Mouse (Mus musculus): ENCODE results near the gene Nexn. TPM values are rescaled to one million over a fixed set of nuclear protein-coding genes. Genes with fewer than 3 reads are reported as not detected.
"Not testable (repeated sequence)": the region's sequence is repeated elsewhere in the genome, so short reads cannot be mapped to it uniquely, and the experiment has no call there.

Nexn gene
- 100 to 1,000 TPM; 362 to 386 TPM for total RNA-seq (2021)
- long read RNA-seq, experiment 1, partial matches to known transcripts = 40 of 389 reads
- long read RNA-seq, experiment 1, other reads (novel, unspliced or antisense) = 345 of 389 reads
- long read RNA-seq, experiment 2, partial matches to known transcripts = 99 of 394 reads
- long read RNA-seq, experiment 2, other reads (novel, unspliced or antisense) = 292 of 394 reads

DNA sequence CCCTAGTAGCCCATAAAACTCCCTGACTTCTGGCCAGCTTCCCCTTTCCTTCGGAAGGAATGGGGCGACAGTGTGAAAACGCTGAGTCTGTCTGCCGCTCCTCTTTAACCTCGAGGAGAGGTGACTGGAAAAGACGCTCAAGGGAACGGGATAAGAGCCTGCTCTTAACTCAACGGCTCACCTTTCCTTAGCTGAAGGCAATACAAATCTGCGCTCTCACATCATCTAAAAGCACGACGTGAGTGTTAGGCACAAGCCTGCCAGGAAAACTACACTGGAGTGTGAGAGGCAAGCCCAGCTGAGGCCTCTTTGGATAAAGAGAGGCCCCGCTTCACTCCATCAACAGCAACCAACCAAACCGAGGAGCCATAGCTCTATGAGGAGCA is at the start of gene Nexn:
Gene Nexn, minus strand, starts transcription at position 315 of the 386 bp plus-strand sequence.
- DNase-seq = peak; percentile 30

DNA sequence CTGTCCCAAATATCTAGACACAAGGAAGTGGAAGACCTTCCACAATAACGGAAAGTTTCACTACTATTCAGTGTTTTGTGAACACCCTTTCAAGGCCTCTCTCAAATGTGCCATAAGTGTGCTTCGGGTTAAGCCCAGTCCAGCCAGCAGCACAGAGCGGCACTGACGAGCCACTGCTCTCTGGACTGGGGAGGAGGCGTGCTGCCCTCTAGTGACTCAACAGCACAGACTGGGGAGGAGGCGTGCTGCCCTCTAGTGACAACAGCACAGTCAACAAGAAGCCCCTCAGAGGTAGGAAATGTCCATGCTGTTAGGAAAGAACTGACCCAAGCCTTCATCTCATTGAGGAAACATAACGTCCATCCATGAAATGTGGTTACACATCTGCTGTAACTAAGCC is 49.5 kb upstream of the Nexn start:
- DNase-seq = peak; percentile 86

DNA sequence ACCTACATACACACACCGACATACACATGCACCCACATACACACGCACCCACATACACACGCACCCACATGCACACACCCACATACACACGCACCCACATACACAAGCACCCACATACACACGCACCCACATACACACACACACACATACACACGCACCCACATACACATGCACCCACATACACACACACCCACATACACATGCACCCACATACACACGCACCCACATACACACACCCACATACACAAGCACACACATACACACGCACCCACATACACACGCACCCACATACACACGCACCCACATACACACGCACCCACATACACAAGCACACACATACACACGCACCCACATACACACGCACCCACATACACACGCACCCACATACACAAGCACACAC is 48.5 kb upstream of the Nexn start:
- not testable (repeated sequence) for DNase-seq

DNA sequence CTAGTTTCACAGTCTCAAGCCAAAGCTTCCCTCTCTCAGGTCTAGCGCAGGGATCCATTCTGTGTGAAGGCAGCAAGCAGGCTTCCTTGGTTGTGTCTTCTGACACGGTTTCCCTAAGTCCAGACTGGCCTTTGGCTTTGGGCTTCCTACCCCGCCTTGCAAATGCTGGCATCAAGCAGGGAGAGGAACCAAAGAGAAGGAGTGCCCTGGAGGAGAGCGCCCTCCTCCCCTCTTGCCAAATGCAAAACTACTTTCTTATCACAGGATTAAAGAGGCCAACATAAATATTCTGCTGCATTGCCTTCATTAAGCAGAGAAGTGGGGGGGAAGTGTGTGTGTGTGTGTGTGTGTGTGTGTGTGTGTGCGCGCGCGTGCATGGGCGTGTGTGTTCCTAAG is 43.1 kb upstream of the Nexn start:
- no peak for DNase-seq

DNA sequence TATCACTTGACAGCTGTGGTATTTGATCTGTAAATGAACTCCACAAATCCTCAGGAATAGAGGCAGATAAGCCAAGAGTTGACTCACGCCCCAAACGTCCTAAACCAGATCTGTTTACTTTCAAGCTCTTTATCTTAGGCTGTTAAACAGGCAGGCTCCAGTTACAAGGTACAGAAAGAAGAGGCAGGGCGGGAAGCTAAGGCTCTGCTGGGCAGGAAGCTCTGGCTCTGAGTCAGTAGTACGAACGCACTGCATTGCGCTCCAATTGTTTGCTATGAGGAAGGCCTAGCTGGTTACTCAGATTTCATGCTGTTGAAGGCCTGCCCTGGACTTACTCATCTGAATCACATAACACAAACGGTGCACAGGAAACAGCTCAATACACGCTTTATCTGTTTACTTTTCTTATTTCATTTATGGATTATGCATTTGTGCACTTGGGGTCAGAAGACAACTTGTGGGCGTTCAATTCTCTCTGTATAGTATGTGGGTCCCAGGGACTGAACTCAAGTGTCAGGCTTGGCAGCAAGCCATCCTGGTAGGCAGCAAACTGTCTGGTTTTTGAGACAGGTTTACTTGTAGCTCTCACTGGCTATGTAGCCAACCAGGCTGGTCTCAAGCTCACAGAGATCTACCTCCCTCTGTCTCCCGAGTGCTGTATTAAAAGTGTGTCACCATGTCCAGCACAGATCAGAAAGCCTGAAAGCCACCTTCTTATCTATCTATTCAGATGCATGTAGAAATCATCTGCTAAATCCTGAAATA is 42.5 kb upstream of the Nexn start:
- DNase-seq = peak; percentile 41

DNA sequence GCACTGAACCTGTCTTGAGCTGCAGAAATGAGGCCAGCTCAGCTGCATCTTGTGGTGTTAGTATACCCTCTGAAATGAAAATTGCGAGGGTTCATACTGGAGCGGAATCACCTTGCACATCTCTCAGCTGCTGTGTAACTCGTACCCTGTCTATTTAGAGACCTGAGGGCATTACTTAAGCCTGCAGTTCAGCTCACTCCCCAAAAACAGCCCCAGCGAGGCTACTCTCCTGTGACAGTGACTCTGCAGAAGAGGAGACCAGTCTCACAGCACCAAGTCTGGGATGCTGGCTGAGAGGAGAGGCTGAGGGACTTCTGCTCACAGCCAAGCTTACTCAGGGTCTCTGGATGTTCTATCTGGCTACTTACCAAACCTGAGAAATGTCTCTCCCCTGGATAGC is 39.8 kb upstream of the Nexn start:
- no peak for DNase-seq

DNA sequence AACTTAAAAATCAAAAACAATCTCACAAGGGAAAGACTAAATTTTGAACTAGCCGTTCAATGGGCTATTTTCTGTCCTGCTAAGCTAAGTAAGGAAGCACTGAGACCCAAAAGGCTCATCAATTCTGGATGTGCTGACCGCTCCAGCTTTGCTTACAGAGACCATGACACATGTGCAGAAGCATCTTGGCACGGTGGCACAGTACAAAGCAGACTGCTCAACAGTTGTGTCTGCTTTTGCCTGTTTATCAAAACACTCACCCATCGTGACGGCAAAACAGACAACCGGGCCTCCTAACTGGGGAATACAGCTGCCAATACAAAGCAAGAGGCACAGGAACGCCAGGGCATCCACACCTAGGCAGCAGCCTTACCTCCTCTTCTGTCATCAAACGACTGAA is 38.9 kb upstream of the Nexn start:
- DNase-seq = no peak

DNA sequence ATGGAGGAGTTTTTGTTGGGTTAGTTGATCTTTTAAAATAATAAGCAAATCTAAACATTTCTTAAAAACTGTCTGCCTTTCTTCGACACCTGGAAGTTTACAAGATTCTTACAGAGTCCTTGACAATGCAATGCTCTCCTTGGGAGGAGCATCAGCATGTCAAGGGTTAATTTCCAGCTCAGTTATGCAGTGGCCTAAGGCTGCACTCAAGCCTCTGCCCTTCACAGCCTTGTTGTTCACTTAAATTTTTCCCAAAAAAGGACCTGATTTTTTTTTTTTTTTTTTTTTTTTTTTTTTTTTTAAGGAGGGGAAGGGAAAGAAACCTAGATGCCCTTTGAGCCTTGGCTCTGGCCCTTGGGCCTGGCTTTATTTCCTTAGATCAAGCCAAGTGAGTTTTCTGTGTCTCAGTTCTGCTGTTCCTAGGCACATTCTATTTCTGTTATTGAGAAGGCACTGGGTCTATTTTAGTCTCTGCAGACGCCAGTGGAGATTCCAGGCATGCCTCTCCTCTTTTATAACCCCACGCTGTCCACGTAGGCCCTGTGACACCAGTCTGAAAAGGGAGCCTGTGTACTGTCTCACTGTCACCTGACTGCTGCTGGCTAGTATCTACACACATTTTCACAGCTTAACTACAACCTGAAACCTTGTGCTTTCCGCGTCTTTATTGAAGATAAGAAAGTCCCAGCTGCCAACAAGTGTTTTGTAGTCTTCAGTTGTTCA is 38.1 kb upstream of the Nexn start:
- DNase-seq = no peak

DNA sequence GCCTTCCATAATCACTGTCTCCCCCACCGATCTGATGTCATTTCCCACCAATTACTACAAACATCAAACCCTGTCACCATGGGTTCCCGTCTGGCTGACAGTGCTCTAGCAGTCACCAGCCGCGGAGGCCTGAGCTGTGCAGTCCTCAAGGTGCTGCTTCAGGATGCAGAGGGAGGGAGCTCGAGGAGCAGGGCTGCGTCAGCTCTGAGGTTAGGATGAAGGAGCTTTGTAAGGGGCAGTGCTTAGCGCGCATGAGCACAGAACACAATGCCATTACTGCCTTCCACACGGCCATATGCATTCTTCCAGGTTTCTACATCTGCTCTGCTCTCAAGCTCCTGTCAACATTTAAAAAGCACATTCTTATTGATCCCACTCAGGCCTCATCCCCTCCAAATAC is 36.8 kb upstream of the Nexn start:
- DNase-seq = no peak

DNA sequence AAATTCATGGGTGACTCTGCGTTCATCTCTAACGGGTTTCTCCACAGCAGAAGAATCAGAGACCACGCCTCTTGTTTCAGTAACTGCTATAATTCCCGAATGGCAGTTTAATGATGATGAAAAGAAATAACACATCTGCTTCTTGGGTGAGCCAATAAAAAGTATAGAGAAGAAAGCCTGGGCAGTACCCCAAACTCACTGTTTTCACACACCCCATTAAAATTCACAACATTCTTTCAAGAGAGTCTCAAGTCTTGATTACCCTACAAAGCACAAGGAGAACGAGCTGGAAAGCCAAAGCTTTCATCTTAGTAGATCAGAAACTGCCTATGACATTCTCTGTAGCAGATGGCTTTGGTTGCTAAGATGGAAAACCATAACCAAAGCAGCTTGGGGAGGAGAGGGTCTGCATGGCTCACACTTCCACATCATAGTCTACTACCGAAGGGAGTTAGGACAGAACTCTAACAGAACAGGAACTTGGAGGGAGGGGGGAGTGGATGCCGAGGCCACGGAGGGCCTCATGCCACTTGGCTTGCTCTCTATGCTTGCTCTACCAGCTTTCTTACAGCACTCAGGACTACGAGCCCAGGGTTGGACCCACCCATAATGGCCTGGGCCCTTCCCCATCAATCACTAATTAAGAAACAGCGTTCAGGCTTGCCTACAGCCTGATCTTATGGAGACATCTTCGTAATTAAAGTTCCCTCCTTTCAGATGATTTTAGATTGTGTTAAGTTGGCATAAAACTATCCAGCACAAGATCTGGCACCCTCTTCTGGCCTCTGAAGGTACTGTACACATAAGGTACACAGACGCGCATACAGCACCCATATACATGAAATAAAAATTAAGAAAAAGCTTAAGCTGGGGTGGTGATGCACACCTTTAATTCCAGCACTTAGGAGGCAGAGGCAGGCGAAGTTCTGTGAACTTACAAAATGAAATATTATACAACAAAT is 34.5 kb upstream of the Nexn start:
- DNase-seq = no peak

DNA sequence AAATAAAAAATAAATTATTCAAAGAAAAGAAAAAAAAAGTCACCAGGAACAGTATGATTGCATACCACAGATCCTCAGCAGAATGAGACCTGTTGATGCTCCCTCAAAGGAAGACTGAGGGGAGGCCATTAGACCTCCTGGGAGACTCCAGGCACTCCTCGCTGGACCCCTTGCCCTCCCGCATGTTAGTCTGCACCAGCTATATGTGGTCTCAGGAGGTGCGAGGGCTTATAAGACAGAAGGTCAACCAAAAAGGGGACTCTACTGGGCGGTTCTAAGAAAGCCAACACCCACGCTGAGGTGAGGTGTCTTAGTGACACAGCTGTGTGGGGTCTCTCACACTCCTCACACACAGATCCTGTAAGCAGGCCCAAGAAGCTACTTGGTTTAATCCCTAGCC is 29.7 kb upstream of the Nexn start:
- no peak for DNase-seq

DNA sequence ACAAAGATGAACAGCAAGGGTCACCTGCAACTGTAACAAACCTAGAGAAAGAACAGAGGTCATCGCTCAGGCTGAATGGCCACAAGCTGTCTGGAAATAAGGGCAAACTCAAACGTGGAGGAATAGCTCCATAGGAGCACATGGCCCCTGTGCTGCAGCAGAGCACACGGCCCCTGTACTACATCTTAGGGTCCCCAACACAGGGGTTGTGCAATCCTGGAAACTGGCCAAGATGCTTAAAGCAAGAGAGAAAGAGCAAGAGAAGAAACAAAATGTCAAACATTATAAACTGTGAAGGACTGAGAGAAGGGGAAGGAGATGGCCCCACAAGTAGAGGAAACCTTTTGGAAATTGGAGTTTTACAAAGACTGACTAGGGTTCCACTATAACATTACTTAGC is 28.2 kb upstream of the Nexn start:
- DNase-seq = no peak

DNA sequence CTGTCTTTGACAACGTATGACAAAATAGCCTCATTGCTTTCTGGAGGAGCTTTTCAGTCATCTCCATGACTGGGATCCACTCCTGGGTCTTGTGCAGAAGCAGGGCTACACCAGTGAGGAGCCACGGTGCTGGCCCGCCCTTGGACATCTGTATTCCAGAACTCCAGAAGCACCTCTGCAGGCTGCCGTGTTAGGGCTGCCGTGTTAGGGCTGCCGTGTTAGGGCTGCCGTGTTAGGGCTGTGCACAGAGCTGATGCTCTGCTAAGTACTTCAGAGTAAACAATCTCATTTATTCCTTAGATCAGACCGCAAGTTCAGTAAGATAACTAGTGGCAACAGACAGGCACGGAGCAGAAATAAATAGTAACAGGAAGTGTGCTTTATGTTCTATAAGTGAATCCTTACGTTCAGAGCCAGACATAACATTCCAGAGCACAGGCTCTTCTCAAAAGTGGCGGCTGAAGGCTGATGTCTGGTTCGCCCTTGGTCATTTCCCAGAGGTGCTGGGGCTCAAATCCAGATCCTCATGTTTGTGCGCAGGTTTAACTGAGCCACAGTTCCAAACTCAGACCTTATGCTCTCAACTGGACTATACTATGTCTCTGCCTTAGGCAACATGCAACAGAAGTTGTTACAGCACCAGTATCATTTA is 27.5 kb upstream of the Nexn start:
- DNase-seq = no peak

DNA sequence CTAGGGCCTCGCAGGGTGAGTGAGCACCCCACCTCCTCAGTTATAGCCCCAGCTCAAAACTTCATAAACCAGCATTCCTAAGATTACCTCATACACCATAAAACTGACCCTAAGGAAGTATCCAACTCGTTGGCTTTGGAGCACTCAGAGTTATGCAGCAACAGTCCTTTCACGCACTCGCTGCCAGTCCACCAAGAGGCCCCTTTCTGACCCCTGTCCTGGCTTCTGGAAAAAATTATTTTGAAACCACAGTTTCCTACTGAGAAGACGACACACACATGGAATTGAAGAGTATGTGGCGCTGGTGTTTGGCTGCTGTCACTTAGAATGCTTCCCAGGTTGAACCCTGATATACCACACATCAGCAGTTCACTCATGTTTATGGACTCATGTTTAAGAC is 25.7 kb upstream of the Nexn start:
- no peak for DNase-seq

DNA sequence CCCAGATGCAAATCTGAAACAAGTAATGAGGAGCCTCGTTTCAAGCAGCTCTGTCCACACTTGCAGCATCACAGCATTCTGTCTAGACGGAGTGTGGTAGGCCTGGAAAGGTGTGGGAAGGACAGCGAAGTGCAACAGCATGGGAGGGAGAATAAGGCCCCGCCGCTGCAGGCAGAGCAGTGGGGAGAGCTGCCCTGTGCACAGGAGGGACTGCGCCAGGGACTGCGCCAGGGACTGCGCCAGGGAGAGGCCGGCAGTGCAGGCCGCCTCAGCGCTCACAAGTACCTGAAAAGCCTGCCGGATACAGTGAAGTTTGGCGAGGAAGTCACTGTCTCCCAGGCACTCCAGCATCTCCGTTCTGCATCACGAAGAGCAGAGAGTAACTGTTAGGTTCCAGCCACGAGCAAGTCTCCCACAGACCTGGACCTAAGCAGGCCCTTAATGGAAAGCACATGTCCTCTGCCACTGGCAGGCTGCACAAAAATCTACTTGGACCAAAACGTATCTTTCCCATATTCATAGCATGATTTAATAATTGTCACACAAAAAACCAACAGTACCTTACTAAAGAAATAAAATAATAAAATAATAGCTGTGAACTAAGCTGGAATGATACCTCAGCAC is 24.1 kb upstream of the Nexn start:
- no peak for DNase-seq

DNA sequence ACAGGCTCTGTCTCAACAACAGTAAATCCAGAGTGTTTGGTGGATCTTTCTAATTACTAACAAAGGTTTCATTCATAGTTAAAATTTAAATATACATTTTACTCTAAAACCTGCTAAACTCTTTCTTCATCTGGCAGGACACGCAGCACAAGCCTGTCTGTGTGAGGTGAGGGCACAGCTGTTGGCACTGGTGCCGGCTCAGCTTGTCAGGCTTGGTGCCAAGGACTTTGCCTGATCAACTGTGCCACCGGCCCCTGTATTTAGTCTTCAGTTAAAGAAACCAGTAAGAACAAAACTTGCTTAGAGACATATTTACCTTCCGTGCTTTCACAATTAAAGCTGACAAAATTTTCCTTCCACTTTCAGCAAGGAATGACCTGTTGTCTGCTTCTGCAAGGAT is 22.6 kb upstream of the Nexn start:
- peak; percentile 62 for DNase-seq

DNA sequence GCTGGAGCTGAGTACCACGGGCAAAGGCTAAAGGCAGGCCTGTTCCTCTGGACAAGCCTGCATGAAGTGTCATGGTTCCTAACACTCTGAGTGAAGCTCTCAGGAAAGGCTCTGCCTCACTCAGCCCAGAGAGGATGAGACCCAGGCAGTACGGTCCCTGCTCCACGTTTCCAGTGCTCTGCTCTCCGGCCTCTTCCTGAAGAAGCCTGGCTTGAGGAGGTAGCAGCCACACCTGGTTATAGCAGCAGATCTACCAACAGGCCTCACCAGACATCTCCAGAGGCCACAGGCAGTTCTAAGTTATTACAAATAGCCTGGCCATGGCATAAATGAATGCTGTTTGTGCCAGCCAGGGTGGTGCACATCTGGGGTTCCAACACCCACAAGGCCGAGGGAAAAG is 22.1 kb upstream of the Nexn start:
- DNase-seq = no peak

DNA sequence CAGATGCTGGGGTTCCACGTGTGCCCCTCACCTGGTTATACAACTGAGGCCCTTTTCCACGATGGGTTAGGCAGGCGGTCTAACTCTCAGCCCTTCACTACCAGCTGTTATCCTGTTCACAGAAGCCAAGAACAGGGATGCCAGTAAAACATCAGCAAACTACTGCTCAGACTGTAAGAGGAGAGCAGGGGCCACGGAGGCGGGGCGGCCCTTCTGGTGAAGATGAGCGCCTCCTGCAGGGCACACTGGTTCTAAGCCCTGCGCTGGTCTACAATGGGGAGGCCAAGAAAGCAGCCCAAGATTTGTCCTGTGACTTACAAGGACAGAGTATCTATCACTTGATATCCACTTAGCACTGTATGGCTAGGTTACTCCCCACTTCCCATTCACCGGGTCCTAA is 21.7 kb upstream of the Nexn start:
- DNase-seq = no peak

DNA sequence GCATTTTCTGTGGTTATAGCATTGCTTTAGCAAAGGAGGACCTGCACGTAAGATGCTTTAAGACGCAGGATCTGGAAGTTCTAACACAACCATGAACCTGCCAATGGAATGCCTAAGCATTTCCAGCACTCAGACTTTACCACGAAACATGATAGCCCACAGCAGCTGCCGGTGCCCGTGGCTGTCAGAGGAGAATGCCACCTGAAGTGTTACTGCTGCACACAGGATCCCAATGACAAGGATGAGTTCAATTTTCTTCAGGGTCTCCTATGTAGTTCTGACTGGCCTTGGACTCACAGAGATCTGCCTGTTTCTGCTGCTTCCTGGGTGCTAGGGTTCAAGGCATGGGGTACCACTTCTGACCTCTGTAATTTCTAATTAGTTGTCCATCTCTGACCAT is 18.6 kb upstream of the Nexn start:
- DNase-seq = no peak

DNA sequence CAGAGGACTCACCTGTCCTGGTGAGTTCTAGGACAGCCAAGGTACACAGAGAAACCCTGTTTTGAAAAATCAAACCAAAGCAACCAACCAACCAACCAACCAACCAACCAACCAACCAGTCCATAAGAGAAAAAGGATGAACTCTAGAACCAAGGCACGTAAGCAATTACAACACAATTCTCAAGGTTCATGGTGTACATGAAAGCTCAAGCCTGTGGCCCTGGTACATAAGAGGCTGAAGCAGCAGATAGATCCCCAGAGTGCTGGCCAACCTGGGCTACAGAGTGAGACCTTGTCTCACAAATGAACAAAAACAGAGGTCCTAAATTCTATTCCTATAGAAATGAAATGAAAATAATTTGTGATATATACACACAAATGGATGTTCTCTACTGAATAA is 18.2 kb upstream of the Nexn start:
- no peak for DNase-seq

DNA sequence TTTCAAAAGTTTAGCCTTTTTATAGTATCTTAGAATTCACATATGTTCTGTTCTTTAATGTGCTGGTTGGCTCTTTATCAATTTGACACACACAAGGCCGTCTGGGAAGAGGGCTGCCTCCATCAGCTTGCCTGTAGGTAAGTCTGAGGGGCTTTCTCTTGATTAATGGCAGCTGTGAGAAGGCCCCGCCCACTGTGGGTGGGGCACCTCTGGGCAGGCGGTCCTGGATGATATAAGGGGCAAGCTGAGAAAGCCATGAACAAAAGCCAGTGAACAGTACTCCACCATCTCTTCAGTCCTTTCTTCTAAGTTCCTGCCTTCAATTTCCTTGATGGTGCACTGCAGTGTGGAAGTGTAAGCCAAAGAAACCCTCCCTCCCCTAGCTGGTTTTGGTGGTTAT is 16.0 kb upstream of the Nexn start:
- DNase-seq = no peak

DNA sequence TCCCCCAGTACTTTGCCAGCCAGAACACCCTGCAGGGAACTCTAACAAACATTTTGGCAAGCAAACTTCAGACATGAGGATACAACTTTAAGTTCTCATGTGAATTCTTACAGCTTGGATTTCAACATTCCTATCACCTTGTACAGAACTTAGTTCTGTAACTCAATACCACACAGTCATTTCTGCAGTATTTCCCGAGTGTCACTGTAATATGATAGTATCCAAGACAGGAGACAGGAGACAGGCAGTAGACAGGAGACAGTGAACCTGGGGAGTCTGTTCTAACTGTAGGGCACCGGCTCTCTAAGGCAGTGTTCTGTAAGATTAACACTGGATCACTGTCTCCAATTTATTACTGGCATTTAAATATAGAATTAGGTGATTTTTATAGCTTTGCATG is 12.3 kb upstream of the Nexn start:
- no peak for DNase-seq

All from gastrocnemius, postnatal 10 days (tissue).